Mouse (Mus musculus): ENCODE data around the gene Cdh13. TPM values are rescaled to one million over a fixed set of nuclear protein-coding genes. Genes with fewer than 3 reads are reported as not detected.

Cdh13 gene
- polyA plus RNA-seq, 1 experiment, result 30.7 TPM

GRCm38 (mm10) chr8:119072291-119072690 lies 788.8 kb downstream of the Cdh13 start:
- Histone ChIP-seq H3K27ac (replicated peaks; ENCODE audit: low read depth, low read length) (no peak overlapping the region), H3K4me1 (ENCODE audit: control insufficient read depth, insufficient read depth, insufficient read length, low read length) (peaks cover 4% of the 10 kb centered on the region; the same call in 1 of the 2 replicates)

DNA sequence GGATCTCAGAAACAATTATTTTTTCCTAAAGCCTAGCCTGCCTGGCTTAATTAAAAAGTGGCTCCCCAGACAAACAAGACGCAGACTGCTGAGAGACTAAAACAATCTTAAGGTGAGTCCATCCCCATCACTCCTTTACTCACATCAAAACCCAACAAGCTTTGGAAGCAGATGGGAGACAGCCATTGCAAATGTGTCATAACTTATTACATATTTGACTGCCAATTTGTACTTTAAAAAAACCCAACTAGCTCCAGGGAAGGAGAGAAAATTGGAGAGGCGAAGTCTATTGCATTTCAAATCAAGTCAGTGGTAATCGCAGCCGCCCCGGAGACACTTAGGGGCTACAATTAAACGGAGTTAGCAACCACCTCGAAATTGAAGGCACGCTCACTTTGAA lies 801.5 kb downstream of the Cdh13 start:
- Histone ChIP-seq H3K4me1 (ENCODE audit: control insufficient read depth, insufficient read depth, insufficient read length, low read length) (no peaks in the 10 kb centered on the region), H3K4me3 (ENCODE audit: insufficient read depth, low read depth, low read length) (no peak overlapping the region), H3K27ac (replicated peaks; ENCODE audit: low read depth, low read length) (no peak overlapping the region)

More at GRCm38 (mm10) chr8:119072291-119072690, 788.8 kb downstream of the Cdh13 start:
- no peak overlapping the region for H3K4me3 ChIP-seq (ENCODE audit: insufficient read depth, low read depth, low read length)

GRCm38 (mm10) chr8:119098261-119098660 lies 814.7 kb downstream of the Cdh13 start:
- H3K27ac ChIP-seq (replicated peaks; ENCODE audit: low read depth, low read length), result no peak overlapping the region
- no peaks in the 10 kb centered on the region for H3K4me1 ChIP-seq (ENCODE audit: control insufficient read depth, insufficient read depth, insufficient read length, low read length)
- H3K4me3 ChIP-seq (ENCODE audit: insufficient read depth, low read depth, low read length), result no peak overlapping the region

GRCm38 (mm10) chr8:119102871-119103270 lies 819.3 kb downstream of the Cdh13 start:
- H3K27ac ChIP-seq (replicated peaks; ENCODE audit: low read depth, low read length), result no peak overlapping the region
- H3K4me1 ChIP-seq (ENCODE audit: control insufficient read depth, insufficient read depth, insufficient read length, low read length), result no peaks in the 10 kb centered on the region

GRCm38 (mm10) chr8:119109655-119110054 lies 826.1 kb downstream of the Cdh13 start:
- no peak overlapping the region for H3K27ac ChIP-seq (replicated peaks; ENCODE audit: low read depth, low read length)
- no peak overlapping the region for H3K4me3 ChIP-seq (ENCODE audit: insufficient read depth, low read depth, low read length)
- no peaks in the 10 kb centered on the region for H3K4me1 ChIP-seq (ENCODE audit: control insufficient read depth, insufficient read depth, insufficient read length, low read length)

More at GRCm38 (mm10) chr8:119102871-119103270, 819.3 kb downstream of the Cdh13 start:
- H3K4me3 ChIP-seq (ENCODE audit: insufficient read depth, low read depth, low read length), result no peak overlapping the region

DNA sequence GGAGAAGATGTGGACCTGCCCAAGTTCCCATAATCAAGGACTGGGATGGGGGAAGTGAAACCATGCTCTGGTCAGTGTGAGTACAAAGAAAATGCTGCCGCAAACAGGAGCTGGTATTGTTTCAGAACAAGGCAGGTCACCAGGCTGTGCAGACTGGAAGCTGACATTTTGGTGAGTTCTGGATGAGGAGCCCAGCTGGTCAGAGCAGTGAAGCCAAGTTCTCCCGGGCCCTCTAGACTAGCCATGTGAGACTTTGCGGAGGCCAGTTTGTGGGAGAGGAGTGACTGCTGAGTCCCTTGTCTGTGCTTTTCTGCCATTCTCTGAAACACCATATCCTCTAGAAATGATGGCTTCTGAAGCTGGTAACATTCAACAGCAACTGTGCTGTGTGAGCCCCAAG lies 829.3 kb downstream of the Cdh13 start:
- H3K4me1 ChIP-seq (ENCODE audit: control insufficient read depth, insufficient read depth, insufficient read length, low read length), result no peaks in the 10 kb centered on the region
- no peak overlapping the region for H3K27ac ChIP-seq (replicated peaks; ENCODE audit: low read depth, low read length)
- no peak overlapping the region for H3K4me3 ChIP-seq (ENCODE audit: insufficient read depth, low read depth, low read length)

DNA sequence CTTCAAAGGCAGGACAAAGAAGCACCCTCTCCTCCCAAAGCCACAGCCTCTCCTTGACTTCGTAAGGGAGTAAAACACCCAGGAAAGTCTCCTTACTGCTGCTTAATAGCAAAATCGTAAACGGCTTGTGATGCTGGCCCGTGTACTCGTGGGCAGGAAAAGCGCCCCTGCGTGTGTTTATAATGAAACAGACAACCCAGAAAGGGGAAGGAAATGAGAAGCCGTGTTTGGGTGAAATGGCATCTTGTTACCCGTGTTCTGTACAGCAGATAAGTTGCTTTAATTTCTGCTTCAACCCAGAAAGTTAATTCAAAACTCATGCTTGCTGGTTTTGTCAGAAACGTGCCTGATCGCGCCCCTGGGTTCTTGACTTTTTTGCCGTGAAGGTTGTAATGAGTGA lies 837.7 kb downstream of the Cdh13 start:
- Histone ChIP-seq H3K4me3 (ENCODE audit: insufficient read depth, low read depth, low read length) (no peak overlapping the region), H3K27ac (replicated peaks; ENCODE audit: low read depth, low read length) (no peak overlapping the region), H3K4me1 (ENCODE audit: control insufficient read depth, insufficient read depth, insufficient read length, low read length) (no peaks in the 10 kb centered on the region)

- Histone ChIP-seq H3K27ac (replicated peaks; ENCODE audit: low read depth, low read length) (no peak overlapping the region), H3K4me3 (ENCODE audit: insufficient read depth, low read depth, low read length) (no peak overlapping the region), H3K4me1 (ENCODE audit: control insufficient read depth, insufficient read depth, insufficient read length, low read length) (no peaks in the 10 kb centered on the region)
Measured at GRCm38 (mm10) chr8:119127841-119128240, 844.3 kb downstream of the Cdh13 start.

DNA sequence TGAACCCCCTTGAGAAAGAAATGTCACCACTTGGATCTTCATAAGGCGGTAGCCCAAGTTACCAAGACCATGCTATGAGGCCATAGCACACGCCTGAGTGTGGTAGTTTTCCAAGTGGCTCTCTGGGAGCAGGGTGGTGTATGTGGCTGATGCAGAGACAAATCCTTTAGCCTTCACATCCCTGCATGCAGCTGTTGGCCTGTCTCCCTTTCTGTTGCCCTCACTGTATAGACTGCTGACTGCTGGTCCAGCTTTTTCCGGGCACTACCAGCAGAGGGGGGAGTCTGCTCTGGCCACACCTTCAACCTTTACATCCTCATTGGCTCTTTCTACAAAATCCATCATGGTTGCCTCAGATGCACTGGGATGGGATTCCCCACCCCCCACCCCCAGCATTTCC lies 844.7 kb downstream of the Cdh13 start:
- no peak overlapping the region for H3K27ac ChIP-seq (replicated peaks; ENCODE audit: low read depth, low read length)
- no peaks in the 10 kb centered on the region for H3K4me1 ChIP-seq (ENCODE audit: control insufficient read depth, insufficient read depth, insufficient read length, low read length)
- H3K4me3 ChIP-seq (ENCODE audit: insufficient read depth, low read depth, low read length), result no peak overlapping the region

GRCm38 (mm10) chr8:119156454-119156921 lies 873.0 kb downstream of the Cdh13 start:
- Histone ChIP-seq H3K4me1 (ENCODE audit: control insufficient read depth, insufficient read depth, insufficient read length, low read length) (no peaks in the 10 kb centered on the region), H3K27ac (replicated peaks; ENCODE audit: low read depth, low read length) (no peak overlapping the region), H3K4me3 (ENCODE audit: insufficient read depth, low read depth, low read length) (no peak overlapping the region)

GRCm38 (mm10) chr8:119158628-119159027 lies 875.1 kb downstream of the Cdh13 start:
- H3K4me1 ChIP-seq (ENCODE audit: control insufficient read depth, insufficient read depth, insufficient read length, low read length), result no peaks in the 10 kb centered on the region
- H3K27ac ChIP-seq (replicated peaks; ENCODE audit: low read depth, low read length), result no peak overlapping the region
- H3K4me3 ChIP-seq (ENCODE audit: insufficient read depth, low read depth, low read length), result no peak overlapping the region

DNA sequence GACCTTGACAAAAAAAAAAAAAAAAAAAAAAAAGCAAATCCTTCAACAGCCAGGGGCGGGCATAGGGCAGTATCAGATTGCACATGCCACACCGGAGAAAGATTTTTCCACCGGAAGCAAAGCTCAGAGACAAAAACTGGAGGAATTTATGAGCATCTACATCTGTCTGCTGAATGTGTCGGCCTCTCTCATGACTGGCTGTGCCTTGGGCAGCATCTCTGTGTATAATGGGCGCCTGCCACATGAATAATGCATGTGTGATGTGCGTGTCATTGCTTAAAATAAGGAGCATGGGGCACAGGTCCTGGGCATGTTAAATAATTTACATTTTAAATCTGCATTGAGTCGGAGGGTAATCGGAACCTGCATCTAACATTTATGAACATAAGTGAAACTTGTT lies 876.3 kb downstream of the Cdh13 start:
- no peak overlapping the region for H3K27ac ChIP-seq (replicated peaks; ENCODE audit: low read depth, low read length)
- H3K4me3 ChIP-seq (ENCODE audit: insufficient read depth, low read depth, low read length), result no peak overlapping the region
- H3K4me1 ChIP-seq (ENCODE audit: control insufficient read depth, insufficient read depth, insufficient read length, low read length), result no peaks in the 10 kb centered on the region

- H3K4me3 ChIP-seq (ENCODE audit: insufficient read depth, low read depth, low read length), result no peak overlapping the region
- no peak overlapping the region for H3K27ac ChIP-seq (replicated peaks; ENCODE audit: low read depth, low read length)
- H3K4me1 ChIP-seq (ENCODE audit: control insufficient read depth, insufficient read depth, insufficient read length, low read length), result no peaks in the 10 kb centered on the region
Measured at GRCm38 (mm10) chr8:119164076-119164475, 880.5 kb downstream of the Cdh13 start.

DNA sequence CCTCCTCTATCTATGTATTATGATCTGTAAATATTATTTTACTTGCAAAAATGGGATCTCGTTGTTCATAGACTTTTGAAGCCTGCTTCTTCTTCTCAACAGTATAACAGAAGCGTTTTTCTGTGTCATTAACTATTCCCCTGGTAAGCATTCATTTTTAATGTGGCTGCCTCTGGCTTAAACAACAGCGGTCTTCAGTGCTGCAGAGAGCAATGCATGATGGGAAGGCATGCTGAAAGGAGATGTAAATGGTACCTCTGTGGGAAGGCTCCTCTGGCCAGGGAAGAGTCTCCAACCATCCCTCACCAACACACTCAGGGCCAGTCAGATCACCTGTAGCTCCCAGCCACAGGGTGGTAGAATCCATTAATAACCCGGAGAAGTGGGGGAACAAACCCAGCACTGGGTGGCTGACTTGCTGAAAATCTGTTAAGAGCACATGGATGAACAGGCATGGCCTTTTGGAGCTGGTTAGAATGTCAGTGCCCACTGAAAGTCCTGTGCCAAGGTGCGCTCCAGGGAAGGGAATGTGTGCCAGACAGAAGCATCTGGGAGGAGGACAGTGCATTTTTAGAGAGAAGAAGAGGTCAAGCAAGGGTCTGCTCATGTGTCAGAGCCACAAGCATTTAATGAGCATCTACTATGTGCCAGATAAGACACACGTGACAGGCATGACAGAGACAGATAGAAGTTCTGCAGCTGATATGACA lies 893.8 kb downstream of the Cdh13 start:
- Histone ChIP-seq H3K4me1 (ENCODE audit: control insufficient read depth, insufficient read depth, insufficient read length, low read length) (no peaks in the 10 kb centered on the region), H3K27ac (replicated peaks; ENCODE audit: low read depth, low read length) (no peak overlapping the region), H3K4me3 (ENCODE audit: insufficient read depth, low read depth, low read length) (no peak overlapping the region)

DNA sequence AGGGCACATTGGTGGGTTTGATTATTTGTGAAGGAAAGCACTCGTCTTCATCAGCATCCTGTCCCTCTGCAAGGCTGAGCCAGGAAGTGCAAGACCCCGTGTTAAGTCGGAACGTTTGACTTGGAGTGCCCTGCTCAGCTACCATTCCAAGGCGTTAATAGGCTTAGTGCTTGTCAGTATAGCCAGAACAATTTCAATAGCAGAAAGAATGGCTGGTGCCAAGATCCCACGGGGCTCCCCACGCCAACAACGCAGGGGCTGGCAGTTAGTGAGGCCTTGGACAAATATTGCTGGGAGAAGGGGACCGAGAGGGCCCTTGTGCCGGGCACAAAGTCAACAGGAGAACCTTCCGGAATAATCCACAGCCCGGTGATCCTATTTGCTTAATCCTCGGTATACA lies 897.1 kb downstream of the Cdh13 start:
- no peaks in the 10 kb centered on the region for H3K4me1 ChIP-seq (ENCODE audit: control insufficient read depth, insufficient read depth, insufficient read length, low read length)
- H3K4me3 ChIP-seq (ENCODE audit: insufficient read depth, low read depth, low read length), result no peak overlapping the region
- H3K27ac ChIP-seq (replicated peaks; ENCODE audit: low read depth, low read length), result no peak overlapping the region

DNA sequence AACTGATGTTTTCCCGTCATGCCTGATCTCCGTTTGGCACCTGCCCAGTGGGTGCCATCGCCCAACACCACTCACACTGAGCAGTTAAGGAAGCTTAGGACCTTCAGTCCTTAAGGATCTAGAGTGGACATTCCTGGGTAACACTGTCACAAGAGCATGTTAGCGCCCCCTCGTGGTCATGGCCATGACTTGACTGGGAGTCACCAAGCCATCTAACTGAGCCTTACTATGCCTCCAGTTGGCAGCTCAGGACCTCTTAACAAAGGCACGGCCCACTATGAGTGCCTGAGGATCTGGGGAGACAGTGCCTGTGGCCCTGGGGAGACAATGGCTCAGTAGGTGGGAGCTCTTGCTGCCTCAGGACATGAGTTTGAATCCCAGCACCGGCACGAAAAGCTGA lies 912.2 kb downstream of the Cdh13 start:
- H3K27ac ChIP-seq (replicated peaks; ENCODE audit: low read depth, low read length), result no peak overlapping the region
- no peaks in the 10 kb centered on the region for H3K4me1 ChIP-seq (ENCODE audit: control insufficient read depth, insufficient read depth, insufficient read length, low read length)
- no peak overlapping the region for H3K4me3 ChIP-seq (ENCODE audit: insufficient read depth, low read depth, low read length)
